ENCODE assay signal across 29 mouse cellular contexts in genomic region chr2:163086561-163086960, GRCm38 (mm10). TPM values are rescaled to one million over a fixed set of nuclear protein-coding genes. Genes with fewer than 3 reads are reported as not detected.
"Had no signal": no experiment of that assay in that cellular context is flagged by ENCODE, and none has a peak within 500 bp of the region (broad histone marks: within the 10 kb centered on the region; RNA-seq: fewer than 3 reads in every experiment).

No protein-coding gene starts in this region.

- H3K27me3 ChIP-seq: limb, embryonic 12.5 days; limb, embryonic 15.5 days; lung, embryonic 15.5 days; midbrain, embryonic 13.5 days had no signal

- H3K9me3 ChIP-seq: limb, embryonic 12.5 days; limb, embryonic 15.5 days; lung, embryonic 15.5 days had no signal

- H3K4me1 ChIP-seq: limb, embryonic 12.5 days; limb, embryonic 15.5 days; lung, embryonic 15.5 days; midbrain, embryonic 13.5 days had no signal

- H3K4me3 ChIP-seq: layer of hippocampus, adult 2 months; left cerebral cortex, adult 2 months; limb, embryonic 12.5 days; limb, embryonic 15.5 days; lung, embryonic 15.5 days; midbrain, embryonic 13.5 days had no signal

- H3K4me2 ChIP-seq: limb, embryonic 12.5 days; limb, embryonic 15.5 days; liver, embryonic 11.5 days; lung, embryonic 15.5 days; midbrain, embryonic 13.5 days had no signal

- H3K9ac ChIP-seq: limb, embryonic 12.5 days; limb, embryonic 15.5 days; liver, embryonic 14.5 days; lung, embryonic 15.5 days; midbrain, embryonic 13.5 days had no signal

- H3K27ac ChIP-seq: kidney, postnatal 0 days; layer of hippocampus, adult 2 months; left cerebral cortex, adult 2 months; limb, embryonic 12.5 days; limb, embryonic 15.5 days; liver, embryonic 14.5 days; lung, embryonic 15.5 days; midbrain, embryonic 13.5 days; stomach, postnatal 0 days had no signal

- ATAC-seq: intestine, postnatal 0 days; midbrain, embryonic 13.5 days had no signal

- DNase-seq: kidney, adult 2 months; kidney, postnatal 25 days; layer of hippocampus, adult 9-11 months; layer of hippocampus, postnatal 36 days; lung, adult 18-20 months; lung, postnatal 10 days; lung, postnatal 36 days; right cerebral cortex, postnatal 4 days; thymus, adult 2 months; thymus, postnatal 14 days had no signal

- H3K36me3 ChIP-seq: limb, embryonic 15.5 days; lung, embryonic 15.5 days; midbrain, embryonic 13.5 days had no signal

RNA-seq across cellular contexts. Expression of gene Gtsf1l, which starts 1.1 kb away (rescaled TPM):
- total RNA-seq: layer of hippocampus, adult 2 months; layer of hippocampus, postnatal 36 days; left cerebral cortex, adult 2 months; left cerebral cortex, postnatal 10 days; left cerebral cortex, postnatal 36 days; midbrain, postnatal 0 days had no signal
- polyA plus RNA-seq: intestine, embryonic 14.5 days; intestine, postnatal 0 days; kidney, adult 2 months; kidney, embryonic 14.5 days; kidney, postnatal 0 days; large intestine, adult 2 months; limb, embryonic 12.5 days; limb, embryonic 15.5 days; liver, embryonic 11.5 days; liver, embryonic 14.5 days; lung, embryonic 15.5 days; midbrain, embryonic 13.5 days; midbrain, postnatal 0 days; neural tube, embryonic 14.5 days; stomach, embryonic 14.5 days; thymus, adult 2 months had no signal
